Mouse (Mus musculus) limb, embryonic 14.5 days (tissue): ENCODE measurements around the gene Ppp1cb. TPM values are rescaled to one million over a fixed set of nuclear protein-coding genes. Genes with fewer than 3 reads are reported as not detected.

ENCODE experiments used
- ATAC-seq: fragments of 200-750 bp; cut with Nextera tagmentation; 2 replicates; pipeline ENCODE4 v1.8.0; 2017; ENCODE audit warnings: low read depth, moderate number of reproducible peaks, moderate TSS enrichment; ENCODE audit not compliant: low FRiP score
- DNase-seq: peaks from one replicate; pipeline ENCODE4 v3.0.0-alpha.2; 2015; ENCODE audit warnings: low spot score
- H3K27ac ChIP-seq: fragments of 300-500 bp; sonication (generic); replicated peaks from 2 replicates; pipeline ENCODE4 v1.5.1; 2014; ENCODE audit warnings: low read depth, mild to moderate bottlenecking, low read length, moderate library complexity, mixed read lengths
- H3K27me3 ChIP-seq: fragments of 300-500 bp; sonication (generic); 2 replicates; pipeline ENCODE4 v1.6.1; 2014; ENCODE audit warnings: low read length, mixed read lengths; ENCODE audit not compliant: control insufficient read depth, insufficient read depth
- H3K36me3 ChIP-seq: fragments of 300-500 bp; sonication (generic); 2 replicates; pipeline ENCODE4 v1.6.1; 2014; ENCODE audit warnings: mild to moderate bottlenecking, low read length, moderate library complexity, mixed read lengths; ENCODE audit not compliant: control insufficient read depth, insufficient read depth
- H3K4me1 ChIP-seq: fragments of 300-500 bp; sonication (generic); 2 replicates; pipeline ENCODE4 v1.6.1; 2014; ENCODE audit warnings: antibody characterized with exemption, low read length, mixed read lengths; ENCODE audit not compliant: control insufficient read depth, insufficient read depth
- H3K4me2 ChIP-seq: fragments of 300-500 bp; sonication (generic); replicated peaks from 2 replicates; pipeline ENCODE4 v1.6.1; 2014; ENCODE audit warnings: low read depth, mild to moderate bottlenecking, low read length, moderate library complexity; ENCODE audit not compliant: severe bottlenecking
- H3K4me3 ChIP-seq: fragments of 300-500 bp; sonication (generic); replicated peaks from 2 replicates; pipeline ENCODE4 v1.5.1; 2014; ENCODE audit warnings: low read length
- H3K9ac ChIP-seq: fragments of 300-500 bp; sonication (generic); 2 replicates; pipeline ENCODE4 v1.6.1; 2014; ENCODE audit warnings: mild to moderate bottlenecking, low read depth, low read length, moderate library complexity; ENCODE audit not compliant: severe bottlenecking
- H3K9me3 ChIP-seq: fragments of 300-500 bp; sonication (generic); 2 replicates; pipeline ENCODE4 v1.6.1; 2016; ENCODE audit warnings: low read length; ENCODE audit not compliant: control insufficient read depth
- POLR2A ChIP-seq: fragments of 200-500 bp; IDR thresholded peaks from 2 replicates; pipeline ENCODE4 v1.8.0; 2012; ENCODE audit warnings: inconsistent platforms, mild to moderate bottlenecking, moderate library complexity, borderline replicate concordance; ENCODE audit not compliant: insufficient read depth, insufficient read length; ENCODE audit errors: extremely low read depth
- WGBS: fragments of 180-500 bp; shearing (Covaris S2); extraction: QIAGEN DNeasy Blood & Tissue Kit; methylation state at CpG from one replicate; pipeline ENCODE4 v1.1.7; 2014; 5-methylcytosine and 5-hydroxymethylcytosine counted together
- polyA plus RNA-seq, 2 experiments: library from polyadenylated mRNA; depleted of rRNA in 1 of 2; stranded (reverse) in 1 of 2; unstranded in 1 of 2; fragments of >200 nt; fragmentation: Nextera tagmentation in 1 of 2; extraction: Ambion mirVana in 1 of 2; gene quantifications; 2 replicates each; pipeline versions ENCODE4 v1.2.1 to v1.2.3; 2012 to 2014

Gene Ppp1cb
- polyA plus RNA-seq, 2 experiments, result 156 to 208 TPM

DNA sequence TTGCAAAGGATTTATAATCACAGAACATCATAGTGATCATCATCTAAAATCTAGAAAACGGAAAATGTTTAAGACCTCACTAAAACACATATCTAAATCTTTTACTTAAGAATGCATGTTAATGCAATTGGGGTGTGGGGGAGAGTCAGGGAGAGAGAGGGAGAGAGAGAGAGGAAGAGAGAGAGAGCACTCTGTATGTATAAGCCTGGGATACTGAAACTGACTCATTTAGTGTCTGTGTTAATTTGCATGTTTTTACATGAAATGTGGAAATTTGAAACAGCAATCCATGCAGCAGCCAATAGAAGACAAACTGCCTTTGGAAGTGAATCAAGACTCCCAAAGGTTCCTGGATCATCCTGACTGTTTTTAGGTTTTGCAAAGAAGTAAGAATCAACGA lies 45.1 kb upstream of the Ppp1cb start:
- Histone ChIP-seq H3K9me3 (no peaks in the 10 kb centered on the region), H3K4me3 (no peak overlapping the region), H3K36me3 (no peaks in the 10 kb centered on the region), H3K4me2 (no peak overlapping the region), H3K4me1 (peaks cover 37% of the 10 kb centered on the region), H3K9ac (no peak overlapping the region), H3K27ac (peak overlapping the region; percentile 63; the same call in 1 of the 2 replicates), H3K27me3 (no peaks in the 10 kb centered on the region)
- 28% methylated on average over 2 of the region's 2 CpGs for WGBS
- DNase-seq (no peak), ATAC-seq (no peak)
- TF ChIP-seq POLR2A, result no peak

DNA sequence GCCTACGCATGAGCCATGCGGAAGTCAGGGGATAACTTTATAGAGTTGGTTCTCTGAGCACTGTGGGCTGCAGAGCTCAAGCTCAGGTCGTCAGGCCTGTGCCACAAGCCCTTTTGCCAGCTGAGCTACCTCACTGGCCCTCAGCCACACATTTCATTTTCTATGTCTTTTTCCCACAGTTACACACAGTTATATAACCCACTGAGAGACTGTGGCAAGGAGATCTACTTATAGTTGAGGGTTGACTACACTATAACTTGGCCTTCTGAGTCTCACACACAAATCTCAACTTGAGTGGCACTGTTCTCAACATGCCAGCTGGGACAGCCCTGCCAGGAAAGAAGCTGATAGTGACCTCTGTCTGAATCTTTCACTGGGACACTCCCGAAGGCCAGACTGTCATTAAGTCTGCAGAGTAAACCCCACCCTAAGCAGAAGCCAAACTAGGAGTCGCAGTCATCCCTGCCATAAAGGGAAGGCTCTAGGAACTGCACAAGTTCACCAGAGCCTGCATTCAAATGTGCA lies 44.1 kb upstream of the Ppp1cb start:
- Histone ChIP-seq H3K4me2 (no peak overlapping the region), H3K27me3 (no peaks in the 10 kb centered on the region), H3K9ac (no peak overlapping the region), H3K4me3 (no peak overlapping the region), H3K27ac (0 out of 2 replicates have a peak overlapping the region, but pooled peaks have one; percentile 22), H3K36me3 (no peaks in the 10 kb centered on the region), H3K4me1 (peaks cover 37% of the 10 kb centered on the region), H3K9me3 (no peaks in the 10 kb centered on the region)
- WGBS, result 48% methylated on average over 5 of the region's 5 CpGs
- DNase-seq, result no peak
- no peak for ATAC-seq
- TF ChIP-seq POLR2A, result no peak

DNA sequence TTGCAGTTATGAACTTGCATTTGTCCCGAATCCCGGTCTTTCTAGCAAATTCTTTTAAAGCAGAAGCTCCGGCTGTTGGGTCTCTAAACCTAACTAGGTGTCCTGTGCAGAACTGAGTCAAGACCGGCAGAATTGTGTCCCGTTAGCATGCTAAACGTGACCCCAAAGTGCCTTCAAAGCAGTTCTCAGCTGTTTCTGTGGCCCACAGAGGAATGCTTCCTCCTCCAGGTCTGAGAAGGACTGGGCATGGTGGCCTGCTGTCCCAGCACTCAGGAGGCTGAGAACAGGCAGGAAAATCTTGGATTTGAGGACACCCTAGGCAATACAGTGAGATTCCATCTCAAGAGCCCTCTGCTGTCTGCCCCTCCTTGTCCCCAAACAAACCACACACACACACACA lies 43.1 kb upstream of the Ppp1cb start:
- TF ChIP-seq POLR2A, result no peak
- peaks cover 37% of the 10 kb centered on the region for H3K4me1 ChIP-seq
- WGBS, result 89% methylated on average over 6 of the region's 6 CpGs
- no peaks in the 10 kb centered on the region for H3K9me3 ChIP-seq
- H3K9ac ChIP-seq, result no peak overlapping the region
- no peak overlapping the region for H3K4me3 ChIP-seq
- no peak overlapping the region for H3K27ac ChIP-seq
- ATAC-seq (no peak), DNase-seq (no peak)
- no peak overlapping the region for H3K4me2 ChIP-seq
- H3K36me3 ChIP-seq, result no peaks in the 10 kb centered on the region
- H3K27me3 ChIP-seq, result no peaks in the 10 kb centered on the region

DNA sequence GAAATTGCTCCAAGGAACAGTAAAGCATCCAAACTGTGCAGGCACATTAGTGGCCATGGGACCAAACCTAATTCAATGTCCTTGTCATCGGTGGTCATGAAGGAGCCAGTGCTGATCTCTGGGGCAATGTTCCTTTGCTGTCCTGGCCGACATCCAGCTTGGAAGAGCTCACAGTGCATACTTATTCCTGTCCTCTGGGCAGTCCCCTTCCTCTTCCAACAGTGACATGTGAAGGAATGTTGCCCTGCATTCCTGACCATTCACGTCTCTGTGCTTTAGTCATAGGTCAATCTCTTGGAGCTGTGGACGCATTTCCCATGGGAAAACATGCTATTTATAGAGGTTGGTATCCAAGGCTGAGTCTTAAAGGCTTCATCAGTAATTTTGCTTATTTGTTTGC lies 41.8 kb upstream of the Ppp1cb start:
- H3K4me3 ChIP-seq, result no peak overlapping the region
- no peak overlapping the region for H3K9ac ChIP-seq
- DNase-seq, result peak; percentile 39
- WGBS, result 42% methylated on average over 4 of the region's 4 CpGs
- TF ChIP-seq POLR2A, result no peak
- H3K36me3 ChIP-seq, result no peaks in the 10 kb centered on the region
- peaks cover 37% of the 10 kb centered on the region for H3K4me1 ChIP-seq
- H3K4me2 ChIP-seq, result no peak overlapping the region
- peak; percentile 36; the same call in 1 of the 2 replicates for ATAC-seq
- H3K27me3 ChIP-seq, result no peaks in the 10 kb centered on the region
- H3K9me3 ChIP-seq, result no peaks in the 10 kb centered on the region
- no peak overlapping the region for H3K27ac ChIP-seq

DNA sequence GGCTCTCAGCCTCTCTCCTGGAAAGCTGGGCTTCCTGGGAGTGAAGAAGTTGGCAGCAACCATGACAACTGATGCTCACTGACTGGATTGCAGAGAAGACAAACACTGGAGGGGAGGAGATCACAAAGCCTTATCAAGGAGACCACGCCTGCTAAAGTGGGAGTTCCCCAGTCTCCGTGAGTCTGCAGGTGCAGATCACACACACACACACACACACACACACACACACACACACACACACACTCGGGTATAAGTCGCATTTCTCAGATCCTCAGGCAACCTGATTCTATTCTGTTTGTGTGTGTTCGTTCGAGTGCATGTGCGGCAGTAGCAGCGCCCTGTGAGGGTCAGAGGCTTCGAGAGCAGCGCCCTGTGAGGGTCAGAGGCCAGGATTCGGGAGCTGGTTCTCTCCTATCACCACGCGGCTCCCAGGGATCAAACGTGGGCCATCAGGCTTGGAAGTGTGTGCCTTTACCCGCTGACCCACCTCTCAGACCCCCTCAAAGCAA lies 36.5 kb upstream of the Ppp1cb start:
- DNase-seq, result no peak
- Histone ChIP-seq H3K4me3 (no peak overlapping the region), H3K36me3 (no peaks in the 10 kb centered on the region), H3K9ac (no peak overlapping the region), H3K4me1 (0 out of 2 replicates have a peak, but pooled peaks cover 3% of the 10 kb centered on the region), H3K27ac (no peak overlapping the region), H3K27me3 (no peaks in the 10 kb centered on the region), H3K9me3 (no peaks in the 10 kb centered on the region), H3K4me2 (no peak overlapping the region)
- TF ChIP-seq POLR2A, result no peak
- WGBS, result 36% methylated on average over 15 of the region's 15 CpGs
- ATAC-seq, result no peak
